Mouse (Mus musculus) liver, postnatal 0 days (tissue): ENCODE results near the gene Dlgap4. TPM values are rescaled to one million over a fixed set of nuclear protein-coding genes. Genes with fewer than 3 reads are reported as not detected.

Source experiments
- ATAC-seq: fragments of 200-750 bp; cut with Nextera tagmentation; 2 replicates; pipeline ENCODE4 v1.8.0; 2017; ENCODE audit warnings: mild to moderate bottlenecking, moderate library complexity
- DNase-seq: peaks from one replicate; pipeline ENCODE4 v3.0.0-alpha.2; 2016
- H3K27ac ChIP-seq: fragments of 300-500 bp; sonication (generic); 2 replicates; pipeline ENCODE4 v1.5.1; 2014; ENCODE audit warnings: antibody characterized with exemption, moderate library complexity, mild to moderate bottlenecking, low read depth
- H3K27me3 ChIP-seq: fragments of 300-500 bp; sonication (generic); 2 replicates; pipeline ENCODE4 v1.6.1; 2014; ENCODE audit warnings: low read length, control low read depth, mixed read lengths; ENCODE audit not compliant: insufficient read depth
- H3K36me3 ChIP-seq: fragments of 300-500 bp; sonication (generic); replicated peaks from 2 replicates; pipeline ENCODE4 v1.6.1; 2014; ENCODE audit warnings: mild to moderate bottlenecking, control low read depth, low read length, moderate library complexity, mixed read lengths; ENCODE audit not compliant: insufficient read depth
- H3K4me1 ChIP-seq: fragments of 300-500 bp; sonication (generic); 2 replicates; pipeline ENCODE4 v1.6.1; 2014; ENCODE audit warnings: antibody characterized with exemption, mild to moderate bottlenecking, control low read depth; ENCODE audit not compliant: insufficient read depth
- H3K4me2 ChIP-seq: fragments of 300-500 bp; sonication (generic); 2 replicates; pipeline ENCODE4 v1.6.1; 2014; ENCODE audit warnings: low read depth, mild to moderate bottlenecking, low read length, moderate library complexity, mixed read lengths
- H3K4me3 ChIP-seq: fragments of 300-500 bp; sonication (generic); 2 replicates; pipeline ENCODE4 v1.5.1; 2014; ENCODE audit warnings: low read depth, low read length
- H3K9ac ChIP-seq: fragments of 300-500 bp; sonication (generic); replicated peaks from 2 replicates; pipeline ENCODE4 v1.6.1; 2014; ENCODE audit warnings: mild to moderate bottlenecking, moderate library complexity
- H3K9me3 ChIP-seq: fragments of 300-500 bp; sonication (generic); 2 replicates; pipeline ENCODE4 v1.6.1; 2016; ENCODE audit warnings: mild to moderate bottlenecking, control low read depth, low read length, mixed read lengths
- CTCF ChIP-seq: sonication (generic); IDR thresholded peaks from 2 replicates; pipeline ENCODE4 v1.5.1; 2016; ENCODE audit warnings: antibody characterized with exemption, low read depth
- EP300 ChIP-seq: IDR thresholded peaks from 2 replicates; pipeline ENCODE4 v1.6.1; 2016; ENCODE audit warnings: antibody characterized with exemption, low read depth, mild to moderate bottlenecking
- WGBS: fragments of 180-500 bp; shearing (Covaris S2); extraction: QIAGEN DNeasy Blood & Tissue Kit; methylation state at CpG from one replicate; pipeline ENCODE4 v1.1.7; 2014; ENCODE audit not compliant: insufficient replicate concordance; 5-methylcytosine and 5-hydroxymethylcytosine counted together
- polyA plus RNA-seq: library from polyadenylated mRNA; unstranded; fragments of >200 nt; fragmentation: Nextera tagmentation; extraction: Ambion mirVana; gene quantifications from 2 replicates; pipeline ENCODE4 v1.2.1, GENCODE M21; 2015

Dlgap4 gene
- polyA plus RNA-seq, 1 experiment from 2014 or later = 10.7 TPM

- no peaks in the 10 kb centered on the region for H3K9me3 ChIP-seq
- peaks cover 30% of the 10 kb centered on the region for H3K4me1 ChIP-seq
- H3K4me3 ChIP-seq = no peak overlapping the region
- peak overlapping the region; percentile 6; the same call in 1 of the 2 replicates for H3K27ac ChIP-seq
- DNase-seq (no peak), ATAC-seq (no peak)
- no peaks in the 10 kb centered on the region for H3K36me3 ChIP-seq
- 38% methylated on average over 7 of the region's 7 CpGs for WGBS
- H3K4me2 ChIP-seq = peak overlapping the region; percentile 32
- H3K27me3 ChIP-seq = peaks cover 12% of the 10 kb centered on the region; the same call in 1 of the 2 replicates
- TF ChIP-seq EP300 (no peak), CTCF (0 out of 2 replicates have a peak, but pooled peaks have one; percentile 13)
- H3K9ac ChIP-seq = no peak overlapping the region
Observed at GRCm38 (mm10) chr2:156777326-156778004, 164.0 kb downstream of the Dlgap4 start.

- peaks cover 12% of the 10 kb centered on the region; the same call in 1 of the 2 replicates for H3K27me3 ChIP-seq
- no peak overlapping the region for H3K9ac ChIP-seq
- ATAC-seq (no peak), DNase-seq (no peak)
- TF ChIP-seq CTCF (no peak), EP300 (no peak)
- no peak overlapping the region for H3K4me2 ChIP-seq
- H3K4me1 ChIP-seq = peaks cover 38% of the 10 kb centered on the region
- H3K27ac ChIP-seq = no peak overlapping the region
- H3K9me3 ChIP-seq = no peaks in the 10 kb centered on the region
- H3K36me3 ChIP-seq = no peaks in the 10 kb centered on the region
- no peak overlapping the region for H3K4me3 ChIP-seq
- WGBS = 66% methylated on average over 8 of the region's 8 CpGs
Observed at GRCm38 (mm10) chr2:156778571-156778970, 165.1 kb downstream of the Dlgap4 start.

- DNase-seq (no peak), ATAC-seq (no peak)
- Histone ChIP-seq H3K9ac (no peak overlapping the region), H3K36me3 (no peaks in the 10 kb centered on the region), H3K27me3 (peaks cover 12% of the 10 kb centered on the region; the same call in 1 of the 2 replicates), H3K9me3 (no peaks in the 10 kb centered on the region), H3K4me2 (no peak overlapping the region), H3K27ac (no peak overlapping the region), H3K4me3 (no peak overlapping the region), H3K4me1 (peaks cover 38% of the 10 kb centered on the region)
- WGBS = 64% methylated on average over 5 of the region's 5 CpGs
- TF ChIP-seq CTCF (no peak), EP300 (no peak)
Observed at GRCm38 (mm10) chr2:156779036-156779435, 165.5 kb downstream of the Dlgap4 start.

GRCm38 (mm10) chr2:156779488-156779887 lies 166.0 kb downstream of the Dlgap4 start:
- Histone ChIP-seq H3K9ac (no peak overlapping the region), H3K36me3 (no peaks in the 10 kb centered on the region), H3K27ac (no peak overlapping the region), H3K9me3 (no peaks in the 10 kb centered on the region), H3K4me2 (no peak overlapping the region), H3K4me1 (peaks cover 38% of the 10 kb centered on the region), H3K27me3 (peaks cover 12% of the 10 kb centered on the region; the same call in 1 of the 2 replicates), H3K4me3 (no peak overlapping the region)
- ATAC-seq (no peak), DNase-seq (no peak)
- WGBS = 35% methylated on average over 2 of the region's 2 CpGs
- TF ChIP-seq CTCF (no peak), EP300 (no peak)

- peaks cover 36% of the 10 kb centered on the region for H3K4me1 ChIP-seq
- no peaks in the 10 kb centered on the region for H3K36me3 ChIP-seq
- ATAC-seq = no peak
- H3K9me3 ChIP-seq = no peaks in the 10 kb centered on the region
- no peak overlapping the region for H3K27ac ChIP-seq
- no peak overlapping the region for H3K9ac ChIP-seq
- no peak for DNase-seq
- H3K4me2 ChIP-seq = no peak overlapping the region
- no peak for TF ChIP-seq EP300
- TF ChIP-seq CTCF = no peak
- H3K4me3 ChIP-seq = no peak overlapping the region
- H3K27me3 ChIP-seq = peaks cover 10% of the 10 kb centered on the region; the same call in 1 of the 2 replicates
- 66% methylated on average over 9 of the region's 9 CpGs for WGBS
Observed at GRCm38 (mm10) chr2:156780129-156780528, 166.6 kb downstream of the Dlgap4 start.

GRCm38 (mm10) chr2:156780752-156781151 lies 167.2 kb downstream of the Dlgap4 start:
- no peak for ATAC-seq

More at GRCm38 (mm10) chr2:156780752-156781151, 167.2 kb downstream of the Dlgap4 start:
- H3K9ac ChIP-seq = 0 out of 2 replicates have a peak overlapping the region, but pooled peaks have one; percentile 11
- H3K27ac ChIP-seq = no peak overlapping the region
- H3K4me1 ChIP-seq = peaks cover 33% of the 10 kb centered on the region
- DNase-seq = peak; percentile 71
- H3K27me3 ChIP-seq = peaks cover 6% of the 10 kb centered on the region; the same call in 1 of the 2 replicates
- H3K36me3 ChIP-seq = no peaks in the 10 kb centered on the region
- 16% methylated on average over 17 of the region's 17 CpGs for WGBS
- H3K9me3 ChIP-seq = no peaks in the 10 kb centered on the region
- TF ChIP-seq EP300 (no peak), CTCF (no peak)
- H3K4me3 ChIP-seq = no peak overlapping the region
- peak overlapping the region; percentile 27; the same call in 1 of the 2 replicates for H3K4me2 ChIP-seq
